Mouse (Mus musculus): ENCODE data around the gene Slc12a8. TPM values are rescaled to one million over a fixed set of nuclear protein-coding genes. Genes with fewer than 3 reads are reported as not detected.
A peak's percentile ranks its signal among the peaks of the same experiment; 100 is the strongest.
"Not testable (repeated sequence)": the region's sequence is repeated elsewhere in the genome, so short reads cannot be mapped to it uniquely, and the experiment has no call there.

Gene Slc12a8
- polyA plus RNA-seq, 1 experiment from 2014 or later: 0.54 TPM

DNA sequence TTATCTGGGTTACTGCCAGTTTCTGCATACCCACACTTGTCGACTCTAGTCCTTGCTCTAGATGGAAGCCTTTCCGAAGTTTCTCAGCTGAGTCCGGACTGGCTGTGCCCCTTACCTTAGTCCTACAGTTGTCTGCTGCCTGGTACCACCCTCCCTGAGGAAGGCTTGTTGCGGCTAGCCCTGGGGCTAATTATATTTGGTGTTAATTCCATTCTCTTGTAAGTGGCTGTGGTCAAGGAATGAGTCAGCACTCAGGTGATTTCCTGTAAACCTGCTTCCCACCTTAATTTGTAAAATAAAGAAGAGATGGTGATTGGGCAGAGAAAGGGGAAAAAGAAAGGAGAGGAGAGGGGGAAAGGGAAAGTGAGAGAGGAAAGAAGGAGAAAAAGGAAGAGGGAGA is 9.0 kb upstream of the Slc12a8 start:
- no peaks in the 10 kb centered on the region for H3K9me3 ChIP-seq (ENCODE audit: control insufficient read depth, low read length)
- WGBS: 87% methylated on average over 4 of the region's 4 CpGs
- H3K27ac ChIP-seq (ENCODE audit: low read depth, low read length): no peak overlapping the region
- no peaks in the 10 kb centered on the region for H3K27me3 ChIP-seq (ENCODE audit: control insufficient read depth, insufficient read depth, low read length)
- H3K36me3 ChIP-seq (ENCODE audit: control insufficient read depth, insufficient read depth, low read length): no peaks in the 10 kb centered on the region
- no peak overlapping the region for H3K9ac ChIP-seq (replicated peaks; ENCODE audit: low read depth, low read length)
- no peak overlapping the region for H3K4me2 ChIP-seq (ENCODE audit: low read depth, low read length)
- no peak overlapping the region for H3K4me3 ChIP-seq (ENCODE audit: low read depth, low read length)
- no peak for ATAC-seq (ENCODE audit: low read depth)
- H3K4me1 ChIP-seq (ENCODE audit: control insufficient read depth, insufficient read depth, low read length): no peaks in the 10 kb centered on the region

DNA sequence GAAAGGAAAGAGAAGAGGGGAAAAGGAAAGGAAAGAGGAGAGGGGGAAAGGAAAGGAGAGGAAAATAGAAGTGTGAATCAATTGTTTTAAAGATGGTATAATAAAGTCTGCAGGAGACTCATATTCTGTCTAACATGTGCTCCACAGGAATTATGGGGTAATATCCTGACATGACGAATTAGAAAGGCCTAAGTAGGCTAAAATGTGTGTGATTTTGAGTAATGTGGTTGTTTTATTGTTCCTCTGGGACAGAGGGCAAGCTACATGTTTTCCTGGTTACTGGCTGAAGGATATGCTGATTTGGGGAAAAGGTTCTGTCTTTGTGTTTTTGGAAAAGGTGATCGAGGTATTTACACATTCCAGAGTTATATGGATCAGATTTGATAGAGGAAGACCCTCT is 7.9 kb upstream of the Slc12a8 start:
- not testable (repeated sequence) for H3K36me3 ChIP-seq (ENCODE audit: control insufficient read depth, insufficient read depth, low read length); H3K4me2 ChIP-seq (ENCODE audit: low read depth, low read length); H3K9me3 ChIP-seq (ENCODE audit: control insufficient read depth, low read length); H3K27me3 ChIP-seq (ENCODE audit: control insufficient read depth, insufficient read depth, low read length); H3K4me3 ChIP-seq (ENCODE audit: low read depth, low read length); ATAC-seq (ENCODE audit: low read depth); H3K9ac ChIP-seq (replicated peaks; ENCODE audit: low read depth, low read length); H3K4me1 ChIP-seq (ENCODE audit: control insufficient read depth, insufficient read depth, low read length); H3K27ac ChIP-seq (ENCODE audit: low read depth, low read length)
- WGBS: 76% methylated on average over 2 of the region's 2 CpGs

DNA sequence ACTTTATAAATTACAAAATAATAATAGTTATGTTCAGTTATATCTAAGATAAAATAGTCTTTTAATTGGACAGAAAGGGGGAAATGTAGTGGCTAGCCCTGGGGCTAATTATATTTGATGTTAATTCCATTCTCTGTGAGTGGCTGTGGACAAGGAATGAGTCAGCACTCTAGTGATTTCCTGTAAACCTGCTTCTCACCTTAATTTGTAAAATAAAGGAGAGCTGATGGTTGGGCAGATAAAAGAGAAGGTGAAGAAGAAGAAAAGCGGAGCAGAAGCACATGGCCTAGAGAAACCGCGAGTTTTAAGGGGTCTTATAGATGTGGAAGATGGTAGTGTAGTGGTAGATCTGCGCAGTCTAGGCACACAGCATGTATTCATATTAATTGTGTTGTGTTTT is 6.3 kb upstream of the Slc12a8 start:
- not testable (repeated sequence) for H3K4me3 ChIP-seq (ENCODE audit: low read depth, low read length); H3K9me3 ChIP-seq (ENCODE audit: control insufficient read depth, low read length); ATAC-seq (ENCODE audit: low read depth); H3K9ac ChIP-seq (replicated peaks; ENCODE audit: low read depth, low read length); H3K4me2 ChIP-seq (ENCODE audit: low read depth, low read length); H3K27me3 ChIP-seq (ENCODE audit: control insufficient read depth, insufficient read depth, low read length); H3K36me3 ChIP-seq (ENCODE audit: control insufficient read depth, insufficient read depth, low read length); H3K4me1 ChIP-seq (ENCODE audit: control insufficient read depth, insufficient read depth, low read length); H3K27ac ChIP-seq (ENCODE audit: low read depth, low read length)
- 92% methylated on average over 4 of the region's 4 CpGs for WGBS

- Histone ChIP-seq H3K27ac (ENCODE audit: low read depth, low read length) (no peak overlapping the region), H3K4me2 (ENCODE audit: low read depth, low read length) (no peak overlapping the region), H3K9me3 (ENCODE audit: control insufficient read depth, low read length) (no peaks in the 10 kb centered on the region), H3K27me3 (ENCODE audit: control insufficient read depth, insufficient read depth, low read length) (no peaks in the 10 kb centered on the region), H3K4me1 (ENCODE audit: control insufficient read depth, insufficient read depth, low read length) (peaks cover 5% of the 10 kb centered on the region), H3K9ac (replicated peaks; ENCODE audit: low read depth, low read length) (no peak overlapping the region), H3K36me3 (ENCODE audit: control insufficient read depth, insufficient read depth, low read length) (no peaks in the 10 kb centered on the region), H3K4me3 (ENCODE audit: low read depth, low read length) (no peak overlapping the region)
- ATAC-seq (ENCODE audit: low read depth): no peak
- WGBS: 79% methylated on average over 6 of the region's 6 CpGs
Measured at GRCm38 (mm10) chr16:33512555-33512954, 4.6 kb upstream of the Slc12a8 start.

GRCm38 (mm10) chr16:33517627-33518026 is 499 bp downstream of the Slc12a8 start:
- Histone ChIP-seq H3K36me3 (ENCODE audit: control insufficient read depth, insufficient read depth, low read length) (no peaks in the 10 kb centered on the region), H3K4me2 (ENCODE audit: low read depth, low read length) (peak overlapping the region; percentile 55), H3K27me3 (ENCODE audit: control insufficient read depth, insufficient read depth, low read length) (no peaks in the 10 kb centered on the region), H3K4me1 (ENCODE audit: control insufficient read depth, insufficient read depth, low read length) (peaks cover 5% of the 10 kb centered on the region), H3K27ac (ENCODE audit: low read depth, low read length) (no peak overlapping the region), H3K9ac (replicated peaks; ENCODE audit: low read depth, low read length) (peak overlapping the region; percentile 54; the same call in 1 of the 2 replicates), H3K9me3 (ENCODE audit: control insufficient read depth, low read length) (no peaks in the 10 kb centered on the region), H3K4me3 (ENCODE audit: low read depth, low read length) (no peak overlapping the region; the same call in 1 of the 2 replicates)
- WGBS: 18% methylated on average over 4 of the region's 4 CpGs
- ATAC-seq (ENCODE audit: low read depth): no peak

- Histone ChIP-seq H3K27ac (ENCODE audit: low read depth, low read length) (no peak overlapping the region), H3K9me3 (ENCODE audit: control insufficient read depth, low read length) (no peaks in the 10 kb centered on the region), H3K36me3 (ENCODE audit: control insufficient read depth, insufficient read depth, low read length) (no peaks in the 10 kb centered on the region), H3K4me1 (ENCODE audit: control insufficient read depth, insufficient read depth, low read length) (peaks cover 5% of the 10 kb centered on the region), H3K4me3 (ENCODE audit: low read depth, low read length) (no peak overlapping the region), H3K27me3 (ENCODE audit: control insufficient read depth, insufficient read depth, low read length) (no peaks in the 10 kb centered on the region), H3K4me2 (ENCODE audit: low read depth, low read length) (no peak overlapping the region), H3K9ac (replicated peaks; ENCODE audit: low read depth, low read length) (no peak overlapping the region)
- no peak for ATAC-seq (ENCODE audit: low read depth)
- 73% methylated on average over 7 of the region's 7 CpGs for WGBS
Measured at GRCm38 (mm10) chr16:33518236-33518635, 1.1 kb downstream of the Slc12a8 start.

DNA sequence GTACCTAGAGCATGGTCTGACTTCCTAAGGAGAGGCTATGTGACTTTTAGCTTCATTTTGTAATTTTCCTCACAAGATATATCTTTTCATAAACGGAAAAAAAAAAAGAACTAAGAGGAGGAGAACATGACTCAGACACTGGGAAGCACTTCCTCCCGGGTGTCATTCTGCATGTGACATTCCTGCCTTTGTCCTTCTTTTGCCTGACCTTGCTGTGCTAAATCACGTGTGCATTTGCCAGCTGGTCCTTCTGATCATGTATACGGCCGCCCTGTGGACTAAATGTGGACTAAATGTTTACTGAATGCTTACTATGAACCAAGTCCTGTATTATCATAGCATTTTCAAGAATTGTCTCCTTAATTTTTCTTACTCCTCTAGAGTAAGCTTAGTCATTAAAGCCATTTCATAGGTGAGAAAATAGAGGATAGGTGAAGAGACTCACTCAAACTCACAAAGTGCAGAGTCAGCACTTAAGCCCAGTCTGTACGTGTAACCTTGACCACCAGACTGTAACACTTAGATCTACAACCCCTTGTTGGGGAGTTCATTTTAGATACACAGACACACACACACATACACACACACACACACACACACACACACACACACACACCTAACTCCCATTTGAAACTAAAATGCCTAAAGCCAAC is 2.9 kb downstream of the Slc12a8 start:
- Histone ChIP-seq H3K9me3 (ENCODE audit: control insufficient read depth, low read length) (no peaks in the 10 kb centered on the region), H3K36me3 (ENCODE audit: control insufficient read depth, insufficient read depth, low read length) (no peaks in the 10 kb centered on the region), H3K27me3 (ENCODE audit: control insufficient read depth, insufficient read depth, low read length) (no peaks in the 10 kb centered on the region), H3K4me3 (ENCODE audit: low read depth, low read length) (no peak overlapping the region), H3K9ac (replicated peaks; ENCODE audit: low read depth, low read length) (no peak overlapping the region), H3K27ac (ENCODE audit: low read depth, low read length) (no peak overlapping the region), H3K4me2 (ENCODE audit: low read depth, low read length) (no peak overlapping the region), H3K4me1 (ENCODE audit: control insufficient read depth, insufficient read depth, low read length) (peaks cover 5% of the 10 kb centered on the region)
- WGBS: 67% methylated on average over 6 of the region's 6 CpGs
- no peak for ATAC-seq (ENCODE audit: low read depth)

DNA sequence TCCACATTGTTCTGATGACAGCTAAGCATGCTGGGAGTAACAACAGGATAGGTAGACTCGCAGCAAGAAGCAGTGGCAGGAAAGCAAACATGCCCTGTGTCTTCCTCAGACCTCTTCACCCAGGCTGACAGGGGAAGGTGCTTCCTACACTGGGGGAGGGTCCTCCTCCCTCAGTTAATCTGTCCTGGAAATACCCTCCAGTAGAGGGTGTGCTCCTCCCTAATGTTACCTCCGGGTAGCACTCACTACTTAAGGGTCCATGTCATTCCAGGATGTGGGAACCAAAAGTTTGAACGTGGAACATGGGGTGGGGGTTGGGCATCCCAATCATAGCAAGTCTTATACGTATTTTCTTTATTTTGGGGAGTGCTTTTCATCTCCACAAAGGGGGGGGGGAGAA is 5.4 kb downstream of the Slc12a8 start:
- 65% methylated on average over 4 of the region's 4 CpGs for WGBS
- Histone ChIP-seq H3K27me3 (ENCODE audit: control insufficient read depth, insufficient read depth, low read length) (no peaks in the 10 kb centered on the region), H3K9me3 (ENCODE audit: control insufficient read depth, low read length) (no peaks in the 10 kb centered on the region), H3K4me2 (ENCODE audit: low read depth, low read length) (no peak overlapping the region), H3K4me1 (ENCODE audit: control insufficient read depth, insufficient read depth, low read length) (peaks cover under 1% of the 10 kb centered on the region; the same call in 1 of the 2 replicates), H3K9ac (replicated peaks; ENCODE audit: low read depth, low read length) (no peak overlapping the region), H3K36me3 (ENCODE audit: control insufficient read depth, insufficient read depth, low read length) (no peaks in the 10 kb centered on the region), H3K27ac (ENCODE audit: low read depth, low read length) (no peak overlapping the region), H3K4me3 (ENCODE audit: low read depth, low read length) (no peak overlapping the region)
- ATAC-seq (ENCODE audit: low read depth): no peak

DNA sequence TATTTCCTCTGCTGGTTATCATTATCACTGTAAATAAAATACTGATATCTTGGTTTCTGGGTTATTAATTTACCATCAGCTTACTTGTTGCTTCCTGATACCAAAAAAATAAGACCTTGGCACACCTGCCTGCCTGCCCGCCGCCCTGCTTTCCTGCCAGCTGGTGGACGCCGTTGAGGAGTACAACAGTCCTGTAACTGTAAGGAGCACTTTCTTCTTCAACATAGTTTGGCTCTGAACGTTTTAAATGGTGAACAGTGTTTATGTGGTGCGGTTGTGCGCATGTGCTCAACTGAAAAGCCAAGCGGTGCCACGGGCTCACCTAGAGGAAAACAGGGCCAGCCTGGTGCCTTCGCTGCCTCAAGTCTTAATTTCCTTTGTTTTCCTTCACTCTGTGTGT is 6.4 kb downstream of the Slc12a8 start:
- Histone ChIP-seq H3K27me3 (ENCODE audit: control insufficient read depth, insufficient read depth, low read length) (no peaks in the 10 kb centered on the region), H3K4me1 (ENCODE audit: control insufficient read depth, insufficient read depth, low read length) (no peaks in the 10 kb centered on the region), H3K9ac (replicated peaks; ENCODE audit: low read depth, low read length) (no peak overlapping the region), H3K27ac (ENCODE audit: low read depth, low read length) (no peak overlapping the region), H3K4me3 (ENCODE audit: low read depth, low read length) (no peak overlapping the region), H3K4me2 (ENCODE audit: low read depth, low read length) (no peak overlapping the region), H3K9me3 (ENCODE audit: control insufficient read depth, low read length) (no peaks in the 10 kb centered on the region), H3K36me3 (ENCODE audit: control insufficient read depth, insufficient read depth, low read length) (no peaks in the 10 kb centered on the region)
- 66% methylated on average over 10 of the region's 10 CpGs for WGBS
- ATAC-seq (ENCODE audit: low read depth): no peak
